Mouse (Mus musculus) macrophage (primary cell): Measurements from ENCODE around the gene Chd9. TPM values are rescaled to one million over a fixed set of nuclear protein-coding genes. Genes with fewer than 3 reads are reported as not detected.
"Not testable (repeated sequence)": the region's sequence is repeated elsewhere in the genome, so short reads cannot be mapped to it uniquely, and the experiment has no call there.

ENCODE experiments used
- H3K27ac ChIP-seq: fragments of 350-480 bp; formaldehyde crosslinking; 2 replicates; pipeline ENCODE4 v1.9.0; 2021
- H3K36me3 ChIP-seq: fragments of 350-480 bp; formaldehyde crosslinking; 2 replicates; pipeline ENCODE4 v1.9.0; 2021; ENCODE audit errors: inconsistent target
- H3K4me3 ChIP-seq: fragments of 350-480 bp; formaldehyde crosslinking; 2 replicates; pipeline ENCODE4 v1.9.0; 2021; ENCODE audit errors: inconsistent target
- H3K79me2 ChIP-seq: fragments of 350-480 bp; formaldehyde crosslinking; 2 replicates; pipeline ENCODE4 v1.9.0; 2021; ENCODE audit errors: inconsistent target
- WGBS: methylation state at CpG from one replicate; pipeline ENCODE4 v1.1.7; 2026; ENCODE audit warnings: inconsistent platforms; ENCODE audit not compliant: missing documents; 5-methylcytosine and 5-hydroxymethylcytosine counted together
- polyA plus RNA-seq: library from polyadenylated mRNA; stranded (reverse); fragments of 250-400 nt; gene quantifications from 3 replicates; pipeline ENCODE4 v1.2.4, GENCODE M21; 2018; ENCODE audit warnings: inconsistent platforms

Gene Chd9
- polyA plus RNA-seq, 1 experiment from 2014 or later: 141 TPM

GRCm38 (mm10) chr8:90891872-90892578 is 63.9 kb downstream of the Chd9 start:
- H3K36me3 ChIP-seq: no peaks in the 10 kb centered on the region
- WGBS: 97% methylated on average over 5 of the region's 8 CpGs
- H3K27ac ChIP-seq: no peak overlapping the region
- no peak overlapping the region for H3K4me3 ChIP-seq
- H3K79me2 ChIP-seq: no peaks in the 10 kb centered on the region

- H3K27ac ChIP-seq: no peak overlapping the region
- H3K36me3 ChIP-seq: no peaks in the 10 kb centered on the region
- no peaks in the 10 kb centered on the region for H3K79me2 ChIP-seq
- WGBS: 91% methylated on average over 5 of the region's 5 CpGs
- no peak overlapping the region for H3K4me3 ChIP-seq
These were observed 64.4 kb downstream of the Chd9 start for GRCm38 (mm10) chr8:90892579-90892919.

- Histone ChIP-seq H3K79me2 (no peaks in the 10 kb centered on the region), H3K4me3 (no peak overlapping the region), H3K27ac (no peak overlapping the region), H3K36me3 (no peaks in the 10 kb centered on the region)
- WGBS: 58% methylated on average over 14 of the region's 14 CpGs
These were observed 66.2 kb downstream of the Chd9 start for GRCm38 (mm10) chr8:90894231-90894914.

- Histone ChIP-seq H3K79me2 (no peaks in the 10 kb centered on the region), H3K36me3 (no peaks in the 10 kb centered on the region), H3K4me3 (no peak overlapping the region), H3K27ac (no peak overlapping the region)
- WGBS: 95% methylated on average over 5 of the region's 5 CpGs
These were observed 69.2 kb downstream of the Chd9 start for GRCm38 (mm10) chr8:90897343-90897742.

- WGBS: 41% methylated on average over 6 of the region's 6 CpGs
- Histone ChIP-seq H3K79me2 (no peaks in the 10 kb centered on the region), H3K4me3 (no peak overlapping the region), H3K27ac (no peak overlapping the region), H3K36me3 (no peaks in the 10 kb centered on the region)
These were observed 70.4 kb downstream of the Chd9 start for GRCm38 (mm10) chr8:90898578-90898977.

GRCm38 (mm10) chr8:90902002-90902401 is 73.8 kb downstream of the Chd9 start:
- Histone ChIP-seq H3K27ac (no peak overlapping the region), H3K79me2 (no peaks in the 10 kb centered on the region), H3K4me3 (no peak overlapping the region), H3K36me3 (no peaks in the 10 kb centered on the region)
- WGBS: 68% methylated on average over 2 of the region's 2 CpGs

- Histone ChIP-seq H3K79me2 (no peaks in the 10 kb centered on the region), H3K36me3 (no peaks in the 10 kb centered on the region), H3K27ac (no peak overlapping the region), H3K4me3 (no peak overlapping the region)
- WGBS: 81% methylated on average over 2 of the region's 2 CpGs
These were observed 76.1 kb downstream of the Chd9 start for GRCm38 (mm10) chr8:90904171-90904706.

GRCm38 (mm10) chr8:90906922-90907321 is 78.8 kb downstream of the Chd9 start:
- H3K36me3 ChIP-seq: no peaks in the 10 kb centered on the region
- H3K4me3 ChIP-seq: no peak overlapping the region
- peaks cover 25% of the 10 kb centered on the region for H3K79me2 ChIP-seq
- H3K27ac ChIP-seq: no peak overlapping the region
- 91% methylated on average over 3 of the region's 4 CpGs for WGBS

- WGBS: 30% methylated on average over 10 of the region's 10 CpGs
- H3K36me3 ChIP-seq: no peaks in the 10 kb centered on the region
- H3K4me3 ChIP-seq: peak overlapping the region; percentile 61
- peaks cover 31% of the 10 kb centered on the region for H3K79me2 ChIP-seq
- peak overlapping the region; percentile 47 for H3K27ac ChIP-seq
These were observed 79.3 kb downstream of the Chd9 start for GRCm38 (mm10) chr8:90907516-90907847.

GRCm38 (mm10) chr8:90907848-90908551 is 79.8 kb downstream of the Chd9 start:
- no peaks in the 10 kb centered on the region for H3K36me3 ChIP-seq
- peak overlapping the region; percentile 61 for H3K4me3 ChIP-seq
- peaks cover 36% of the 10 kb centered on the region for H3K79me2 ChIP-seq
- peak overlapping the region; percentile 47 for H3K27ac ChIP-seq
- under 1% methylated on average over 71 of the region's 89 CpGs for WGBS

- peak overlapping the region; percentile 33 for H3K4me3 ChIP-seq
- peak overlapping the region; percentile 22 for H3K27ac ChIP-seq
- peaks cover 43% of the 10 kb centered on the region for H3K79me2 ChIP-seq
- no peaks in the 10 kb centered on the region for H3K36me3 ChIP-seq
- WGBS: under 1% methylated on average over 62 of the region's 89 CpGs
These were observed 80.7 kb downstream of the Chd9 start for GRCm38 (mm10) chr8:90908580-90909471.

GRCm38 (mm10) chr8:90923158-90923905 is 95.2 kb downstream of the Chd9 start:
- WGBS: 76% methylated on average over 3 of the region's 3 CpGs
- H3K4me3 ChIP-seq: no peak overlapping the region
- H3K27ac ChIP-seq: no peak overlapping the region
- H3K79me2 ChIP-seq: peaks cover 61% of the 10 kb centered on the region; the same call in 1 of the 2 replicates
- no peaks in the 10 kb centered on the region for H3K36me3 ChIP-seq

- Histone ChIP-seq H3K79me2 (peaks cover 43% of the 10 kb centered on the region; the same call in 1 of the 2 replicates), H3K27ac (no peak overlapping the region), H3K36me3 (no peaks in the 10 kb centered on the region), H3K4me3 (no peak overlapping the region)
- 85% methylated on average over 1 of the region's 1 CpGs for WGBS
These were observed 100.3 kb downstream of the Chd9 start for GRCm38 (mm10) chr8:90928412-90928811.

- H3K27ac ChIP-seq, H3K36me3 ChIP-seq, H3K4me3 ChIP-seq: not testable (repeated sequence)
- peaks cover 49% of the 10 kb centered on the region; the same call in 1 of the 2 replicates for H3K79me2 ChIP-seq
These were observed 102.0 kb downstream of the Chd9 start for GRCm38 (mm10) chr8:90930125-90930524.
